In the genomic region with DNA sequence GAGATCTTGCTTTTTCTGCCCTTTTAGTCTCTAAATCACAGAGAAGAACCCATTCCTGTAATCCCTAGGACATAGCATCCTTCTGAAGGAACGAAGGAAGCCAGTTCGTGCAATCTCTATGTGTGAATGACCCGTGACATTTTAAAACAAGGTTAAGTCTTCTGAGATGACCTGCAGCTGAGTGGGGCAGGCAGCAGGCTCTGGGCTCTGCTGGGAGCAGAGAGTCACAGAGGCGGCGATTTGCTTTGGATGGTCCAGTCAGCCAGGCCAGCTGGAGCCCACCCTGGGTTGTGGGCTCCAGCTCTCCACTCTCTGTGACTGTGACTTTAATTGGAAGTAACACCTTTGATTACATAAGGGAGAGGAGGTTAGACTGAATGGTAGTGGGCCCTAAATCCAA, we compare ENCODE assay signal across 11 mouse cellular contexts.
DNase-seq lines count a peak whose midpoint lies in the region; ATAC-seq lines count a peak whose summit lies in the region.
"Had no signal": no experiment of that assay in that cellular context is flagged by ENCODE, and none has a peak within 500 bp of the region (broad histone marks: within the 10 kb centered on the region; RNA-seq: fewer than 3 reads in every experiment).

No protein-coding gene starts in this region.

- H3K4me1 ChIP-seq in heart, embryonic 14.5 days (ENCODE audit: control insufficient read depth in 2 of 2, insufficient read depth in 2 of 2, low read length in 2 of 2): no peaks in the 10 kb centered on the region; a peak in 3 of 4 replicates
- H3K4me1 ChIP-seq in embryonic facial prominence, embryonic 12.5 days: peaks cover 5% of the 10 kb centered on the region; the same call in 1 of the 2 replicates
- peaks cover 6% of the 10 kb centered on the region for H3K4me1 ChIP-seq in hindbrain, embryonic 16.5 days (ENCODE audit: control insufficient read depth, insufficient read depth, low read depth, low read length)
- H3K4me1 ChIP-seq in neural tube, embryonic 12.5 days: peaks cover 16% of the 10 kb centered on the region
- H3K4me1 ChIP-seq: liver, embryonic 12.5 days had no signal

- DNase-seq in heart, postnatal 4 days: no peak
- no peak for DNase-seq in gastrocnemius, postnatal 4 days (ENCODE audit: low spot score in 2 of 2)
- DNase-seq in thymus, adult 18-20 months: no peak
- no peak for DNase-seq in thymus, postnatal 36 days
- DNase-seq: right cerebral cortex, postnatal 25 days had no signal

- H3K27me3 ChIP-seq in heart, embryonic 14.5 days (ENCODE audit: control insufficient read depth, insufficient read depth, low read length): no peaks in the 10 kb centered on the region
- no peaks in the 10 kb centered on the region for H3K27me3 ChIP-seq in embryonic facial prominence, embryonic 12.5 days
- H3K27me3 ChIP-seq in hindbrain, embryonic 16.5 days (replicated peaks; ENCODE audit: control insufficient read depth, insufficient read depth, low read length): no peaks in the 10 kb centered on the region
- no peaks in the 10 kb centered on the region for H3K27me3 ChIP-seq in neural tube, embryonic 12.5 days (replicated peaks)
- H3K27me3 ChIP-seq: liver, embryonic 12.5 days had no signal

- H3K27ac ChIP-seq in heart, embryonic 14.5 days (replicated peaks in 1 of 2; ENCODE audit: control insufficient read depth in 1 of 2, insufficient read depth in 1 of 2, low read depth in 2 of 2, low read length in 2 of 2): no peak overlapping the region
- peak overlapping the region; percentile 87 for H3K27ac ChIP-seq in embryonic facial prominence, embryonic 12.5 days
- H3K27ac ChIP-seq in hindbrain, embryonic 16.5 days (ENCODE audit: low read depth, low read length): peak overlapping the region; percentile 78
- peak overlapping the region; percentile 82 for H3K27ac ChIP-seq in neural tube, embryonic 12.5 days
- H3K27ac ChIP-seq: layer of hippocampus, adult 2 months; liver, embryonic 12.5 days had no signal

- H3K4me2 ChIP-seq in heart, embryonic 14.5 days (ENCODE audit: low read length): no peak overlapping the region
- H3K4me2 ChIP-seq in embryonic facial prominence, embryonic 12.5 days (replicated peaks): peak overlapping the region; percentile 5; the same call in 1 of the 2 replicates
- H3K4me2 ChIP-seq in hindbrain, embryonic 16.5 days (ENCODE audit: low read length): peak overlapping the region; percentile 62
- peak overlapping the region; percentile 49 for H3K4me2 ChIP-seq in neural tube, embryonic 12.5 days (replicated peaks)
- H3K4me2 ChIP-seq: liver, embryonic 12.5 days had no signal

- ATAC-seq in heart, embryonic 14.5 days (ENCODE audit: insufficient number of reproducible peaks, insufficient read depth, low FRiP score, low read depth): peak; percentile 48; the same call in 1 of the 2 replicates
- no peak for ATAC-seq in embryonic facial prominence, embryonic 12.5 days (ENCODE audit: insufficient number of reproducible peaks, insufficient read depth, low FRiP score, low TSS enrichment)
- ATAC-seq in hindbrain, embryonic 16.5 days: peak; percentile 43
- peak; percentile 78 for ATAC-seq in neural tube, embryonic 12.5 days (ENCODE audit: low FRiP score, low read depth)
- ATAC-seq: liver, embryonic 12.5 days had no signal

- H3K9me3 ChIP-seq in heart, embryonic 14.5 days (ENCODE audit: control insufficient read depth, low read length): no peaks in the 10 kb centered on the region
- no peaks in the 10 kb centered on the region for H3K9me3 ChIP-seq in embryonic facial prominence, embryonic 12.5 days
- H3K9me3 ChIP-seq in hindbrain, embryonic 16.5 days (ENCODE audit: control insufficient read depth, low read length): no peaks in the 10 kb centered on the region
- H3K9me3 ChIP-seq in neural tube, embryonic 12.5 days: no peaks in the 10 kb centered on the region
- H3K9me3 ChIP-seq: liver, embryonic 12.5 days had no signal

- H3K4me3 ChIP-seq in heart, embryonic 14.5 days (ENCODE audit: control insufficient read depth in 1 of 2, insufficient read depth in 1 of 2, low read depth in 1 of 2, low read length in 2 of 2): no peak overlapping the region
- no peak overlapping the region for H3K4me3 ChIP-seq in embryonic facial prominence, embryonic 12.5 days
- H3K4me3 ChIP-seq in hindbrain, embryonic 16.5 days (ENCODE audit: low read length): peak overlapping the region; percentile 22
- H3K4me3 ChIP-seq in neural tube, embryonic 12.5 days: no peak overlapping the region
- H3K4me3 ChIP-seq: layer of hippocampus, adult 2 months; liver, embryonic 12.5 days had no signal

- no peaks in the 10 kb centered on the region for H3K36me3 ChIP-seq in heart, embryonic 14.5 days (ENCODE audit: control insufficient read depth, insufficient read depth, low read length)
- no peaks in the 10 kb centered on the region for H3K36me3 ChIP-seq in embryonic facial prominence, embryonic 12.5 days
- H3K36me3 ChIP-seq in hindbrain, embryonic 16.5 days (ENCODE audit: control insufficient read depth, insufficient read depth, low read length): no peaks in the 10 kb centered on the region
- H3K36me3 ChIP-seq in neural tube, embryonic 12.5 days: no peaks in the 10 kb centered on the region
- H3K36me3 ChIP-seq: liver, embryonic 12.5 days had no signal

- no peak overlapping the region for H3K9ac ChIP-seq in heart, embryonic 14.5 days (ENCODE audit: low read length)
- H3K9ac ChIP-seq in embryonic facial prominence, embryonic 12.5 days: 0 out of 2 replicates have a peak overlapping the region, but pooled peaks have one; percentile 20
- H3K9ac ChIP-seq in hindbrain, embryonic 16.5 days (ENCODE audit: low read depth, low read length): peak overlapping the region; percentile 56; the same call in 1 of the 2 replicates
- peak overlapping the region; percentile 47 for H3K9ac ChIP-seq in neural tube, embryonic 12.5 days
- H3K9ac ChIP-seq: liver, embryonic 12.5 days had no signal

- WGBS in heart, embryonic 14.5 days: 28% methylated on average over 5 of the region's 5 CpGs
- 14% methylated on average over 5 of the region's 5 CpGs for WGBS in embryonic facial prominence, embryonic 12.5 days
- 5% methylated on average over 5 of the region's 5 CpGs for WGBS in hindbrain, embryonic 16.5 days
- 6% methylated on average over 5 of the region's 5 CpGs for whole genome bisulfite sequencing in neural tube, embryonic 12.5 days

Comparison
In these comparisons a context has a peak if more than half of its experiments do, and no peak if none do; other contexts are left out.
1. H3K27ac ChIP-seq: peak in embryonic facial prominence, embryonic 12.5 days (single experiment), hindbrain, embryonic 16.5 days (single experiment) and neural tube, embryonic 12.5 days (single experiment); none in heart, embryonic 14.5 days (0 of 2).